Mouse (Mus musculus): Measurements from ENCODE around the gene Hmmr.
"Not testable (repeated sequence)": the region's sequence is repeated elsewhere in the genome, so short reads cannot be mapped to it uniquely, and the experiment has no call there.

- not testable (repeated sequence) for TF ChIP-seq HCFC1 (IDR thresholded peaks at IDR 0.05; ENCODE audit: borderline replicate concordance, insufficient read depth, low read length); ZC3H11A (IDR thresholded peaks at IDR 0.05; ENCODE audit: borderline replicate concordance, low read depth, low read length); CHD2 (IDR thresholded peaks at IDR 0.05; ENCODE audit: low read depth, low read length)
Measured at GRCm38 (mm10) chr11:40709899-40710298, 23.3 kb downstream of the Hmmr start.

Data from ES-E14 (cell line).